Mouse (Mus musculus): Measurements from ENCODE around the gene Uhrf1bp1. TPM values are rescaled to one million over a fixed set of nuclear protein-coding genes. Genes with fewer than 3 reads are reported as not detected.
A peak's percentile ranks its signal among the peaks of the same experiment; 100 is the strongest.

Gene Uhrf1bp1
- polyA plus RNA-seq, 1 experiment from 2014 or later: 1.5 TPM

- peak; percentile 66 for DNase-seq (ENCODE audit: low spot score)
- TF ChIP-seq EP300 (IDR thresholded peaks at IDR 0.05): no peak
- no peak for TF ChIP-seq CTCF (IDR thresholded peaks at IDR 0.05)
Observed at GRCm38 (mm10) chr17:27883129-27883528, 26.9 kb downstream of the Uhrf1bp1 start.

GRCm38 (mm10) chr17:27883994-27884393, 27.8 kb downstream of the Uhrf1bp1 start:
- Histone ChIP-seq H3K27me3 (replicated peaks; ENCODE audit: insufficient read depth, low read length) (no peaks in the 10 kb centered on the region), H3K27ac (ENCODE audit: low read length) (no peak overlapping the region), H3K4me1 (ENCODE audit: insufficient read depth, low read depth, low read length) (no peaks in the 10 kb centered on the region), H3K4me3 (ENCODE audit: low read depth, low read length) (no peak overlapping the region), H3K4me2 (replicated peaks; ENCODE audit: low read depth, low read length) (no peak overlapping the region), H3K36me3 (ENCODE audit: insufficient read depth, low read length) (peaks cover 17% of the 10 kb centered on the region; the same call in 1 of the 2 replicates), H3K9ac (replicated peaks; ENCODE audit: low read depth) (no peak overlapping the region), H3K9me3 (ENCODE audit: low read length) (no peaks in the 10 kb centered on the region)
- no peak for ATAC-seq
- DNase-seq (ENCODE audit: low spot score): no peak
- 90% methylated on average over 6 of the region's 6 CpGs for WGBS
- TF ChIP-seq CTCF (IDR thresholded peaks at IDR 0.05) (no peak), EP300 (IDR thresholded peaks at IDR 0.05) (no peak)

More at GRCm38 (mm10) chr17:27883129-27883528, 26.9 kb downstream of the Uhrf1bp1 start:
- ATAC-seq: peak; percentile 67
- H3K9me3 ChIP-seq (ENCODE audit: low read length): no peaks in the 10 kb centered on the region
- H3K4me2 ChIP-seq (replicated peaks; ENCODE audit: low read depth, low read length): no peak overlapping the region
- H3K9ac ChIP-seq (replicated peaks; ENCODE audit: low read depth): no peak overlapping the region
- 67% methylated on average over 8 of the region's 8 CpGs for WGBS
- no peak overlapping the region for H3K27ac ChIP-seq (ENCODE audit: low read length)
- no peaks in the 10 kb centered on the region for H3K27me3 ChIP-seq (replicated peaks; ENCODE audit: insufficient read depth, low read length)
- H3K4me3 ChIP-seq (ENCODE audit: low read depth, low read length): no peak overlapping the region
- H3K36me3 ChIP-seq (ENCODE audit: insufficient read depth, low read length): peaks cover 17% of the 10 kb centered on the region; the same call in 1 of the 2 replicates
- no peaks in the 10 kb centered on the region for H3K4me1 ChIP-seq (ENCODE audit: insufficient read depth, low read depth, low read length)

- Histone ChIP-seq H3K27ac (ENCODE audit: low read length) (no peak overlapping the region), H3K36me3 (ENCODE audit: insufficient read depth, low read length) (peaks cover 17% of the 10 kb centered on the region; the same call in 1 of the 2 replicates), H3K4me2 (replicated peaks; ENCODE audit: low read depth, low read length) (no peak overlapping the region), H3K27me3 (replicated peaks; ENCODE audit: insufficient read depth, low read length) (no peaks in the 10 kb centered on the region), H3K4me3 (ENCODE audit: low read depth, low read length) (no peak overlapping the region), H3K9ac (replicated peaks; ENCODE audit: low read depth) (no peak overlapping the region), H3K9me3 (ENCODE audit: low read length) (no peaks in the 10 kb centered on the region), H3K4me1 (ENCODE audit: insufficient read depth, low read depth, low read length) (no peaks in the 10 kb centered on the region)
- TF ChIP-seq EP300 (IDR thresholded peaks at IDR 0.05): no peak
- peak; percentile 48 for TF ChIP-seq CTCF (IDR thresholded peaks at IDR 0.05)
- ATAC-seq: no peak
- no peak for DNase-seq (ENCODE audit: low spot score)
- 64% methylated on average over 19 of the region's 19 CpGs for WGBS
Observed at GRCm38 (mm10) chr17:27886499-27887210, 30.4 kb downstream of the Uhrf1bp1 start.

- Histone ChIP-seq H3K4me2 (replicated peaks; ENCODE audit: low read depth, low read length) (peak overlapping the region; percentile 84), H3K36me3 (ENCODE audit: insufficient read depth, low read length) (0 out of 2 replicates have a peak, but pooled peaks cover 7% of the 10 kb centered on the region), H3K4me1 (ENCODE audit: insufficient read depth, low read depth, low read length) (peaks cover 5% of the 10 kb centered on the region), H3K9me3 (ENCODE audit: low read length) (no peaks in the 10 kb centered on the region), H3K9ac (replicated peaks; ENCODE audit: low read depth) (peak overlapping the region; percentile 90), H3K4me3 (ENCODE audit: low read depth, low read length) (peak overlapping the region; percentile 88), H3K27me3 (replicated peaks; ENCODE audit: insufficient read depth, low read length) (no peaks in the 10 kb centered on the region), H3K27ac (ENCODE audit: low read length) (peak overlapping the region; percentile 93)
- under 1% methylated on average over 45 of the region's 45 CpGs for WGBS
- peak; percentile 61 for ATAC-seq
- TF ChIP-seq EP300 (IDR thresholded peaks at IDR 0.05) (peak; percentile 50), CTCF (IDR thresholded peaks at IDR 0.05) (peak; percentile 68)
- peak; percentile 94 for DNase-seq (ENCODE audit: low spot score)
Observed at GRCm38 (mm10) chr17:27907512-27908205, 51.4 kb downstream of the Uhrf1bp1 start.

- H3K36me3 ChIP-seq (ENCODE audit: insufficient read depth, low read length): 0 out of 2 replicates have a peak, but pooled peaks cover 3% of the 10 kb centered on the region
- H3K4me3 ChIP-seq (ENCODE audit: low read depth, low read length): peak overlapping the region; percentile 88
- H3K4me1 ChIP-seq (ENCODE audit: insufficient read depth, low read depth, low read length): peaks cover 5% of the 10 kb centered on the region
- H3K27me3 ChIP-seq (replicated peaks; ENCODE audit: insufficient read depth, low read length): no peaks in the 10 kb centered on the region
- no peak for ATAC-seq
- peak; percentile 52 for DNase-seq (ENCODE audit: low spot score)
- H3K4me2 ChIP-seq (replicated peaks; ENCODE audit: low read depth, low read length): peak overlapping the region; percentile 84
- H3K9me3 ChIP-seq (ENCODE audit: low read length): no peaks in the 10 kb centered on the region
- under 1% methylated on average over 12 of the region's 12 CpGs for WGBS
- peak overlapping the region; percentile 93 for H3K27ac ChIP-seq (ENCODE audit: low read length)
- H3K9ac ChIP-seq (replicated peaks; ENCODE audit: low read depth): peak overlapping the region; percentile 90; the same call in 1 of the 2 replicates
- TF ChIP-seq EP300 (IDR thresholded peaks at IDR 0.05) (no peak), CTCF (IDR thresholded peaks at IDR 0.05) (peak; percentile 72)
Observed at GRCm38 (mm10) chr17:27908206-27908887, 52.1 kb downstream of the Uhrf1bp1 start.

Measured in lung, postnatal 0 days (tissue).